Mouse (Mus musculus) kidney, embryonic 16.5 days (tissue): ENCODE data around the gene Cdkal1. TPM values are rescaled to one million over a fixed set of nuclear protein-coding genes. Genes with fewer than 3 reads are reported as not detected.

ENCODE experiments used
- ATAC-seq: fragments of 200-750 bp; cut with Nextera tagmentation; 2 replicates; pipeline ENCODE4 v1.8.0; 2017; ENCODE audit warnings: moderate TSS enrichment; ENCODE audit not compliant: low FRiP score, low TSS enrichment
- H3K27ac ChIP-seq: fragments of 300-500 bp; sonication (generic); 2 replicates; pipeline ENCODE4 v1.5.1; 2014; ENCODE audit warnings: low read length
- H3K27me3 ChIP-seq: fragments of 300-500 bp; sonication (generic); 2 replicates; pipeline ENCODE4 v1.6.1; 2014; ENCODE audit warnings: low read length, control low read depth, mixed read lengths; ENCODE audit not compliant: insufficient read depth
- H3K36me3 ChIP-seq: fragments of 300-500 bp; sonication (generic); 2 replicates; pipeline ENCODE4 v1.6.1; 2014; ENCODE audit warnings: low read length, control low read depth, mixed read lengths; ENCODE audit not compliant: insufficient read depth
- H3K4me1 ChIP-seq: fragments of 300-500 bp; sonication (generic); 2 replicates; pipeline ENCODE4 v1.6.1; 2014; ENCODE audit warnings: low read length, control low read depth, mixed read lengths; ENCODE audit not compliant: insufficient read depth
- H3K4me2 ChIP-seq: fragments of 300-500 bp; sonication (generic); replicated peaks from 2 replicates; pipeline ENCODE4 v1.6.1; 2014; ENCODE audit warnings: low read depth, low read length
- H3K4me3 ChIP-seq: fragments of 300-500 bp; sonication (generic); 2 replicates; pipeline ENCODE4 v1.5.1; 2014; ENCODE audit warnings: mild to moderate bottlenecking, low read length
- H3K9ac ChIP-seq: fragments of 300-500 bp; sonication (generic); replicated peaks from 2 replicates; pipeline ENCODE4 v1.6.1; 2014; ENCODE audit warnings: low read length
- H3K9me3 ChIP-seq: fragments of 300-500 bp; sonication (generic); 2 replicates; pipeline ENCODE4 v1.6.1; 2016; ENCODE audit warnings: low read length, control low read depth
- WGBS: fragments of 180-500 bp; shearing (Covaris S2); extraction: QIAGEN DNeasy Blood & Tissue Kit; methylation state at CpG from one replicate; pipeline ENCODE4 v1.1.7; 2014; 5-methylcytosine and 5-hydroxymethylcytosine counted together
- polyA plus RNA-seq: library from polyadenylated mRNA; unstranded; fragments of >200 nt; fragmentation: Nextera tagmentation; extraction: Ambion mirVana; gene quantifications from 2 replicates; pipeline ENCODE4 v1.2.1, GENCODE M21; 2015

The Cdkal1 gene
- polyA plus RNA-seq, 1 experiment from 2014 or later: 31.3 TPM

GRCm38 (mm10) chr13:29559188-29559587 lies 296.3 kb downstream of the Cdkal1 start:
- Histone ChIP-seq H3K27ac (no peak overlapping the region), H3K4me2 (no peak overlapping the region), H3K36me3 (no peaks in the 10 kb centered on the region), H3K4me3 (no peak overlapping the region), H3K9me3 (no peaks in the 10 kb centered on the region), H3K27me3 (no peaks in the 10 kb centered on the region), H3K4me1 (no peaks in the 10 kb centered on the region), H3K9ac (no peak overlapping the region)
- WGBS: 87% methylated on average over 3 of the region's 3 CpGs
- no peak for ATAC-seq

- Histone ChIP-seq H3K36me3 (0 out of 2 replicates have a peak, but pooled peaks cover 2% of the 10 kb centered on the region), H3K9ac (no peak overlapping the region), H3K27me3 (no peaks in the 10 kb centered on the region), H3K9me3 (no peaks in the 10 kb centered on the region), H3K4me2 (no peak overlapping the region), H3K4me1 (0 out of 2 replicates have a peak, but pooled peaks cover 2% of the 10 kb centered on the region), H3K27ac (0 out of 2 replicates have a peak overlapping the region, but pooled peaks have one; percentile 12), H3K4me3 (no peak overlapping the region)
- WGBS: 61% methylated on average over 9 of the region's 9 CpGs
- ATAC-seq: no peak
These were observed 300.2 kb downstream of the Cdkal1 start for GRCm38 (mm10) chr13:29555160-29555785.

DNA sequence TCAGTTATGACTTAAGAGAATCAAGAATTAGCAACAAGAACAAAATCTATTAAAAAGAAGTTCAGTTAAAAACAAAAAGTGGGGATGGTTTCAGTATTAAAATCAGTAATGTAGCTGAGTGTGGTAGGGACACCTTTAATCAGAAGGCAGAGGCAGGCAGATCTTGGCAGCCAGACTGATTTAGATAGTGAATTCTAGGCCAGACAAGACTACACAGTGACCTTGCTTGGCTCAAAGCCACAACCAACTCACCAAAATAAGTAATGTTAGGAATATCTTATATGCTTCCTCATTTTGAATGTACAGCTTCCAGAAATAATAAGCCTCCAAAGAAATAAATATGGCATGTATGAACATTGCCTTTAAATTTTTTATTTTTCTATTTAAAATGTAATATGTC lies 301.7 kb downstream of the Cdkal1 start:
- no peak for ATAC-seq
- Histone ChIP-seq H3K4me3 (no peak overlapping the region), H3K27ac (no peak overlapping the region), H3K4me2 (no peak overlapping the region), H3K27me3 (no peaks in the 10 kb centered on the region), H3K9ac (no peak overlapping the region), H3K9me3 (no peaks in the 10 kb centered on the region), H3K4me1 (0 out of 2 replicates have a peak, but pooled peaks cover 2% of the 10 kb centered on the region), H3K36me3 (0 out of 2 replicates have a peak, but pooled peaks cover 2% of the 10 kb centered on the region)

DNA sequence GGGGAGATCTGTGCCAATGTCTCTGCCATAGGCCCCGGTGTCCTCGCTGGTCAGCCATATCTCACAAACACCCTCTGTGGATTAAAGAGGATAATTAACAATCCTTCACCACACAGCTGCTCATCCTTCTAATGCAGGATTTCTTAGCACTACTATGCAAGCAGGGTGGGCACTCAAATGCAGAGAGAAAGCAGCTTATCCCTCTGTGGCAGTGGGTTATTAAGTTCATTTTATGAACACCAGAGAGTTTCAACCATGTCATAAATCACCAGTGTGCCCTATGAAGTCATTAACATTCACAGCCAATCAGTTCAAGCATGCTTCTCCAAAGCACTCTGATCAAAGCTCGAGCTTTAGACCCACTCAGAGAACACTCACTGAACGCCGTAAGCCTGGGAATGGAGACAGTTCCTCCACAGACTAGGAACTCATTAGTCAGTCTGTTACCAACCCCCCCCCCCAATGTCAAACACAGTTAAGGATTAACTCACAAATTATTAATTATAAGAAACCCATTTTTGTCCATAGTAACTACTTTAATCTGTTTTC lies 303.1 kb downstream of the Cdkal1 start:
- peak; percentile 51; the same call in 1 of the 2 replicates for ATAC-seq
- Histone ChIP-seq H3K27ac (no peak overlapping the region), H3K36me3 (0 out of 2 replicates have a peak, but pooled peaks cover 2% of the 10 kb centered on the region), H3K4me2 (no peak overlapping the region), H3K9me3 (no peaks in the 10 kb centered on the region), H3K27me3 (no peaks in the 10 kb centered on the region), H3K9ac (no peak overlapping the region), H3K4me1 (0 out of 2 replicates have a peak, but pooled peaks cover 2% of the 10 kb centered on the region), H3K4me3 (no peak overlapping the region)
- WGBS: 62% methylated on average over 5 of the region's 5 CpGs

DNA sequence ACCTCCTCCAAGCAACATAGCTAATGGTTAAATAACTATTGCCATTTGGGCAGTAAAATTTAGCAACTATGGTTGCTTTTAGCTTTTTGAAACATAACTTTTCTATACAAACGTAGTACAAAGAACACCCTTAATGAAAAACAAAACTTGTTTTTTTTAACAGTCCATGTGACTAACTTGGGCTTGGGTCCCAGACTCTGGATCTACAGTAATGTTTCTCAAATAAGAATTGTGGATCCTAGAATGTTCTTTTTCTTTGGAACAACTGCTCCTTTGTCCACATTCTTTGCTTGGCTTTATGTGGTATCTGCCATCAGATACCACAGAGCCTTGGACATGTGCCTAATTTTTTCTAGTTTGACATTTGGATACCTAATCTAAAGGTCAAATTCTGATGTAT lies 304.6 kb downstream of the Cdkal1 start:
- H3K9ac ChIP-seq: no peak overlapping the region
- no peak overlapping the region for H3K4me3 ChIP-seq
- ATAC-seq: no peak
- H3K4me1 ChIP-seq: 0 out of 2 replicates have a peak, but pooled peaks cover 2% of the 10 kb centered on the region
- H3K27me3 ChIP-seq: no peaks in the 10 kb centered on the region
- 0 out of 2 replicates have a peak, but pooled peaks cover 2% of the 10 kb centered on the region for H3K36me3 ChIP-seq
- 45% methylated on average over 1 of the region's 1 CpGs for WGBS
- H3K27ac ChIP-seq: no peak overlapping the region
- H3K4me2 ChIP-seq: no peak overlapping the region
- no peaks in the 10 kb centered on the region for H3K9me3 ChIP-seq

- ATAC-seq: no peak
- H3K36me3 ChIP-seq: 0 out of 2 replicates have a peak, but pooled peaks cover 2% of the 10 kb centered on the region
- no peak overlapping the region for H3K4me3 ChIP-seq
- no peaks in the 10 kb centered on the region for H3K27me3 ChIP-seq
- WGBS: 92% methylated on average over 6 of the region's 6 CpGs
- no peak overlapping the region for H3K4me2 ChIP-seq
- H3K27ac ChIP-seq: no peak overlapping the region
- no peak overlapping the region for H3K9ac ChIP-seq
- H3K4me1 ChIP-seq: 0 out of 2 replicates have a peak, but pooled peaks cover 2% of the 10 kb centered on the region
- no peaks in the 10 kb centered on the region for H3K9me3 ChIP-seq
These were observed 305.3 kb downstream of the Cdkal1 start for GRCm38 (mm10) chr13:29550203-29550602.

GRCm38 (mm10) chr13:29549761-29550160 lies 305.7 kb downstream of the Cdkal1 start:
- Histone ChIP-seq H3K9ac (no peak overlapping the region), H3K36me3 (0 out of 2 replicates have a peak, but pooled peaks cover 2% of the 10 kb centered on the region), H3K4me1 (0 out of 2 replicates have a peak, but pooled peaks cover 2% of the 10 kb centered on the region), H3K4me2 (no peak overlapping the region), H3K27ac (no peak overlapping the region), H3K27me3 (no peaks in the 10 kb centered on the region), H3K9me3 (no peaks in the 10 kb centered on the region), H3K4me3 (no peak overlapping the region)
- WGBS: 50% methylated on average over 2 of the region's 2 CpGs
- no peak for ATAC-seq

GRCm38 (mm10) chr13:29537906-29538305 lies 317.6 kb downstream of the Cdkal1 start:
- ATAC-seq: no peak
- no peak overlapping the region for H3K4me3 ChIP-seq
- H3K4me2 ChIP-seq: no peak overlapping the region
- H3K27me3 ChIP-seq: no peaks in the 10 kb centered on the region
- no peaks in the 10 kb centered on the region for H3K4me1 ChIP-seq
- 74% methylated on average over 1 of the region's 1 CpGs for WGBS
- H3K9me3 ChIP-seq: no peaks in the 10 kb centered on the region
- H3K9ac ChIP-seq: no peak overlapping the region
- H3K27ac ChIP-seq: no peak overlapping the region
- no peaks in the 10 kb centered on the region for H3K36me3 ChIP-seq

GRCm38 (mm10) chr13:29533586-29533985 lies 321.9 kb downstream of the Cdkal1 start:
- Histone ChIP-seq H3K36me3 (no peaks in the 10 kb centered on the region), H3K4me2 (no peak overlapping the region), H3K27ac (no peak overlapping the region), H3K27me3 (no peaks in the 10 kb centered on the region), H3K4me1 (no peaks in the 10 kb centered on the region), H3K4me3 (no peak overlapping the region), H3K9me3 (no peaks in the 10 kb centered on the region), H3K9ac (no peak overlapping the region)
- ATAC-seq: no peak
- 75% methylated on average over 5 of the region's 5 CpGs for WGBS

DNA sequence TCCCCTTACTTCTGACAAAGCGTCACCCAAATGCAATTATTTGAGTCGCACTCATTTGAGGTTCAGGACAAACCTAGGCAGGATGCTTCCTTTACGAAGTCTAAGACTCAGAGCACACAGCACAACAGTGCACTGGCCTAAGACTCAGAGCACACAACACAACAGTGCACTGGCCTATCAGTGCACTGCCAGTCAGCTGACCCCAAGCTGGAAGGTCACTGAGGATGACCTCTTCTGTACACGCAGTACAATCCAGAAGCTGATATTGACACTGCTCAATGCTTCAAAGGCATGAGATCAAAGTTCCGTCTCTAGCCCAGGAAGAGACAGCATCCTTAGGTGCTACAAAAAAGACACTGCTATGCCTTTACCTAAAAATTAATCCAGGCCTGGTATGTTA lies 327.1 kb downstream of the Cdkal1 start:
- 85% methylated on average over 5 of the region's 5 CpGs for WGBS
- H3K36me3 ChIP-seq: no peaks in the 10 kb centered on the region
- H3K9ac ChIP-seq: no peak overlapping the region
- H3K4me2 ChIP-seq: no peak overlapping the region
- H3K4me1 ChIP-seq: no peaks in the 10 kb centered on the region
- H3K9me3 ChIP-seq: no peaks in the 10 kb centered on the region
- H3K4me3 ChIP-seq: no peak overlapping the region
- H3K27ac ChIP-seq: no peak overlapping the region
- ATAC-seq: no peak
- no peaks in the 10 kb centered on the region for H3K27me3 ChIP-seq
